Mouse (Mus musculus) brain, embryonic 18.5 days (tissue): ENCODE measurements around the gene Rsbn1l.

Experiments
- DNase-seq: peaks from one replicate; pipeline ENCODE4 v3.0.0-alpha.2; 2012; ENCODE audit warnings: low read depth, low spot score

Rsbn1l gene

DNA sequence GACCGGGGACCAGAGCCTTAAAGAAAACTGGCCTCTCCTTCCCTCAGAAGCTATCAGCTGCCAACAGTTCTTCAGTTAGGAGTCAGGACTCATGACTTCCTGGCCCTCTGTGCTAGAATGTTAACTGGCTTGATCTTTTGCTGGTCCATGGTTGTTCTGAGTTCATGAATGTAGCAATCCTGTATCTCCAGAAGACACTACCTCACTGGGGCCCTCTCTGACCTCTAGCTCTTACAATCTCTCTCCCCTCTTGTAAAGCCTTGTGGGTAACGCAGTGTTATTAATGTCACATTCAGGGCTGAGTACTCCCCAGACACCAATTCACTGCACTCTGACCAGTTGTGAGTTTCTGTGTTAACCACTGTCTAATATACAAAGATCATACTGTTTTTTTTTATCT is 51.6 kb downstream of the Rsbn1l start:
- no peak for DNase-seq

DNA sequence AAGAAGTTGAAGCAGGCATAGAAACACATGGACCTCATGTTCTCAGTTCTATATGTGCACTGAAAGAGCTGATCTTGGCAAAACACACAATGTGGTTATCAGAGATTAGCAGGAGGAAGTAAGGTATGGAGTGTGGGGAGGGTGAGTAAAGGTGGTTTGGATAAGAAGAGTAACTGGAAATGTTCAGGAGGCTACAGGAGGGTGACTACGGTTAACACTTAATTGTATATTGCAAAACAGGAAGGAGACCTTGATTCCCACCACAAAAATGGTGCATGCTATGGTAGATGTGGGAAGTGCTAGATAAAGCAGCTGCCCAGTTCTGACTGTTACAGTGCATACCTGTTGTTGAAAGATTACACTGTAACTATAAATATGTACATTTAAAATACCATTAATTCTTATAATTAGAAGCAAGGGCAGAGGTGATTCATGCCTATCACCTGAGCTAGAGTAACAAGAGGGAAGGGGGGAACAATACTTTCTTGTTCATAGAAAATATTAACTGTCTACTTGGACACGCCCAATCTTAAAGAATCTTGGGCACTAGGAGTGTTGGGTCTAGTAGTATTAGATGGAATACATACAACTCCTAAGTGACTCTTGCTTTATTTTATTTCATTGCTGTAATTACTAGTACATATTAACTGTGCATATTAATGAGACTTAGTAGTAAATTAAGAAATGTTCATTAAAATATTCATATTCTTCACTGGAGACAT is 58.6 kb downstream of the Rsbn1l start:
- DNase-seq = no peak

- DNase-seq = no peak
Measured at GRCm38 (mm10) chr5:20884036-20884620, 72.1 kb downstream of the Rsbn1l start.

- peak; percentile 99 for DNase-seq
Measured at GRCm38 (mm10) chr5:20881915-20882800, 74.0 kb downstream of the Rsbn1l start, which contains the start of the genes Phtf2 and Tmem60. TSS of gene Phtf2 (minus strand) at chr5:20882124. TSS of gene Tmem60 (plus strand) at chr5:20882191.

DNA sequence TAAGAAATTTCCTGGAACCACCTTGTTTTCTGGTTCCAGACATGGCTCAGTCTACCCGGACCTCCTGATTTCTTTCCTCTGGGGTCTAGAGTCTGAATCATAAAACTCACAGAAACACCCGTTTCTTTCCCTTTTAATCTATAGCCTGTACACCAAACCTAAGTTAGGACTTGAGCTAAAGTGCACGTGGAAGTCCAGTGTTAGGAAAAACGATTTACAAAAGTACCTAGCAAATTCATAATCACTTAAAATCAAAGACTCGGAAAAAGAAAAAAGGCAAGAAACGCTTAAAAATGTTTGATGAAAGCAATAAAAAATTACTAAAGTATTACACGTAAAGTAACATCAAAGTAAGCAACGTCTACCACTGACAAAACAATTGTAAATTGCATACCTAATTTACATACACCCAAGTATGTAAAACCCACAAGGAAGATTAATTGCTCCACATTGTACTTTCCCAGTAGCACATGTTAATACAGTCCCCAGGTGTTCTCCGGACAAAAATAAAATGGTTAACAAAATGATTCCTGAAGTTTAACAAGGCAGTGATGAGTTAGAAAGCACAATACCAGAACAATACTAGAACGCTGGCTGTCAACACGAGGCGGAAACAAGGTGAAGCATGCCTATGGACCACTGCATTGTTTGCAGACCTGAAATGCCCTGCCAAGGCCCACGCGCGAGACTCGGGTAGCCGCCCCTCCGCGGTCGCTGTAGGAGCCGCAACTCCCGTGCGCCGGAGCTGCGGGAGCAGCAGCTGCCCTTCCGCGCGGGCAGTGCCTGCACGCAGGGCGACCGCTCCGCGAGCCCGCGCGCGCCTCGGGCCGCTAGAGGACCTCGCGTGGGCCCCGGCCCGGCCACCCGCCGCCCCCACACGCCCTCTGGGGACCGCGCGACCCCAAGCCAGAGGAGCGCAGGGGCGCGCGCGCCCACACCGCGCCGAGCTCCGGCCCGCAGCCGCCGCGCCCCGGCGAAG is 75.1 kb downstream of the Rsbn1l start:
- no peak for DNase-seq

DNA sequence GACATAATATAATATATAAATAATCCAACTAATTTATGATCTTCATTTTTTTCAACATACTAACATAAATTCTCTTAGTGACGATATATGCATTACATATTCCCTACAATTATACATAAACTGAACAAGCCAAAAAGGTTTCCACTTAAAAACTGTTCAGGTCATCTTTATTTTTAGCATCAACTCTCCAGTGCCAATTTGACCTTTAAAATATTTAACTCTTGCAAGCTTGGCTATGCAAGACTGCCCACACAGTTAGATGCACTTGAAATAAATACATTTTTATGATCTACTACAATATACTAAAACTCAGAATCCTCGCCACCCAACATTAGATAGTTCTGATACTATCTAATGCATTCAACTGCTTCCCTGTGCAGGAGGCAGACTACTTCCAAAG is 75.8 kb downstream of the Rsbn1l start:
- no peak for DNase-seq

- no peak for DNase-seq
Measured at GRCm38 (mm10) chr5:20876934-20877426, 79.2 kb downstream of the Rsbn1l start.

DNA sequence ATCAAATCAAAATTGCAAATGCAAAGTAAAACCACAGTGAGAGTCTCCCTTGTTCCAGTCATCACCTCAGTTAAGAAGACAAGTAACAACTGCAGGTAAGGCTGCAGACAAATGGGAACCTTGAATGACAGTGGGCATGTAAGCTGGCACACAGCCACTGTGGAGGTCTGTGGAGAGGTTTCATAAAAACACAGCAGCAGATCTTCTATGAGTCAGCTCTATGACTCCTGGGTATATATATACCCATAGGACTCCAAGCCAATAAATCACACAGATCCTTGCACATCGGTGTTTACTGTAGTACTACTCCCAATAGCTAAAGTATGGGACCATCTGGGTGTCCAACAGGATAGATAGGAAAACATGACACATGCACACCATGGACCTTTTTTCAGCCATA is 83.1 kb downstream of the Rsbn1l start:
- no peak for DNase-seq

DNA sequence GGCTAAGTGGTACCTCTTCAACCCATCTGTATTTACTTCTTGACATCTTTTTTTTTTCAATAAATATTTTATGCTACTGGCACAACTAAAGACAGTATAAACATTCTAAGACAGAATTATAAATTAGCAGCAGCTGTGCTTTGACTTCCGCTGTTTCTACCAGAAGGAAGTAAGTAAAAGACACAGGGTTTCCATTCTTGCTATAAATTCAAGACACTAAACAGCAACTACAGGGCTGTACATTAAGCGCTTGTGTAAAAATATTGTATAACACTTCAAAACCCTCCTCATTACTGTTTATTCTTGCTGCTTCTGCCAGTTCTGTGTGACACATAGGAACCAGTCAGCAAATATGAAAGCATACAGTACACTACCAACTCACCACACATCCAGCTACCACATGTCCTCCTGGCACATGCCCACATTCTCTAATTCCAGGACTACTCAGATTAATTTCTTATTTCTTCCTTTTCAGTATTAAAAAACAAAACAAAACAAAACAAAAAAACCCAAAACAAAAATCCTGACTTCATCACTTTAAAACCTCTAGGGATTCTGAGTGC is 90.9 kb downstream of the Rsbn1l start:
- DNase-seq = no peak

- DNase-seq = no peak
Measured at GRCm38 (mm10) chr5:20864216-20864969, 91.8 kb downstream of the Rsbn1l start.

DNA sequence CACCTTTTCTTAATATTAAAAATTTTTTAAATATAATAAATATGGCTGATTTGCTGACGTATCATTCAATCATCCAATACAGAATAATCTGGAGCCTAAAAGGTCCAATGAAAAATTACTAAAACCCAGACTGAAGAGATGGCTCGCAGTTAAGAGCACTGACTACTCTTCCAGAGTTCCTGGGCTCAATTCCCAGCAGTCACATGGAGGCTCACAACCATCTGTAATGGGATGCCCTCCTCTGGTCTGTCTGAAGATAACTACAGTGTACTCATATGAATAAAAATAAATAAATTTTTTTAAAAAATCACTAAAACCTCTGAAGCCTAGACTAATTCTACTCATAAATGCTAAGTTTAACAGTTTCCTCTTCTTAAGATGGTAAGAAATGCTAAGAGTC is 94.3 kb downstream of the Rsbn1l start:
- no peak for DNase-seq

GRCm38 (mm10) chr5:20860565-20860964 is 95.6 kb downstream of the Rsbn1l start:
- DNase-seq = no peak

- DNase-seq = no peak
Measured at GRCm38 (mm10) chr5:20858404-20858803, 97.8 kb downstream of the Rsbn1l start.

DNA sequence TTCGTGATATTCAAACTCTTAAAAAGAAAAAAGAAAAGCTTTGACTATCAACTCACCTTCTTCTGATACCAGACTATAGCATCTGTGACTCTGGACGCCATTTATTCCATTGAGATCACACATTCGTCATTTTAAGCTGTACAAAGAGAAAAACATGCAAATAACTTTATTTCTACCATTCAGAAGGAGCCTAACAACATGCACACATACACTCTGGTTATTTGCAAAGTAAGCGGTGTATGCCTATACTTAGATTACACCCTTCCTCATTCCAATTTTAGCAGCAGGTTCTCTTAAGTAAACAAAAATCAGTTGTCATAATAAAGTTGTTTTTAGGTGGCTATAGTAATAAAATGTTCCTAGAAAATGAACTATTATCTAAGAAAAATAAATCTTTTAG is 101.1 kb downstream of the Rsbn1l start:
- DNase-seq = no peak

GRCm38 (mm10) chr5:20847010-20847409 is 109.2 kb downstream of the Rsbn1l start:
- DNase-seq = no peak

- DNase-seq = peak; percentile 16
Measured at GRCm38 (mm10) chr5:20843816-20844215, 112.4 kb downstream of the Rsbn1l start.

GRCm38 (mm10) chr5:20843405-20843804 is 112.8 kb downstream of the Rsbn1l start:
- no peak for DNase-seq
